Mouse (Mus musculus) bone marrow macrophage, adult 2 months (primary cell): ENCODE measurements around the gene Ranbp3.

Experiments used
- CTCF ChIP-seq: IDR thresholded peaks from 2 replicates; pipeline ENCODE4 v1.5.1; 2012; ENCODE audit warnings: low read depth, mild to moderate bottlenecking, low read length, moderate library complexity
- POLR2A ChIP-seq: IDR thresholded peaks from 2 replicates; pipeline ENCODE4 v1.6.1; 2012; ENCODE audit warnings: mild to moderate bottlenecking, low read depth, low read length, borderline replicate concordance

DNA sequence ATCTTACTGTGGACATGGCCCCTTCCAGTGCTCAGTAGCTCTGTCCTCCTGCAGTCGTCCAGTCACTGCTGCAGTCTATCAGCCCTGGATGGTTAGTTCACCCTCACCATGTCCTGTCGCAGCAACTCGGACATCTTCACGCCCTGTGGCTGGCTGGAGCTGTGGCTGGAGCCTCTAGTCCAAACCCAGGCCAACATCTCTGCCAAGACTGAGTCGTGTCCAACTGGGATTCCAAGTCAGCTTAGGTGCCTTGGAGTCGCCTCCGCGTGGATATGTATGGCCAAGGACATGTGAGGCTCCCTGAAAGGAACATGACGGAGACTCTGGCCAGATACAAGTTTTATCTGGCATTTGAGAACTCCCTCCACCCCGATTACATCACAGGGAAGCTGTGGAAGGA is 65.1 kb downstream of the Ranbp3 start:
- TF ChIP-seq POLR2A (no peak), CTCF (no peak)
